Mouse (Mus musculus) frontal cortex, postnatal 36 days (tissue): ENCODE results near the gene Pomt2.

Experiments
- DNase-seq, 2 experiments: peaks; one replicate each; pipeline ENCODE4 v3.0.0; 2022; ENCODE audit warnings: low spot score in 2 of 2

Pomt2 gene

DNA sequence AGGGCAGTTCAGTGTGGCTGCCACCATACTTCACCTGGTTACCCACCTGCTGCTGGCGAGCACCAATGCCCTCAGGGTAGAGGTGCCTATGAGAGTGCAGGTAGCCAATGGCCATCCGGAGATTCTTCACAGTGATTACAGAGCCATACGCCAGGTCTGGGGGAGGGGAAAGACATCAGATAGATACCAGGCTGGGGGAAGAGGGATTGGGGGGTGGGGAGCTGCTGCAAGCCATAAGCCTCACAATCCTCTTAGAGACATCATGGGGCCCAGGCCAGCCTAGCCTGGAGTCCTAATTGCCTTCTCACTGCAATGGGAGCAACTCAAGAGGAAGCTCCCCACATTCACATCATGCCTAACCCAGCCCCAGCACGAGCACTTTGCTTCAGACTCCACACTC, 20.5 kb downstream of the Pomt2 start:
- DNase-seq: no peak

- DNase-seq: no peak
Observed at GRCm38 (mm10) chr12:87121918-87122589, 25.7 kb downstream of the Pomt2 start.

DNA sequence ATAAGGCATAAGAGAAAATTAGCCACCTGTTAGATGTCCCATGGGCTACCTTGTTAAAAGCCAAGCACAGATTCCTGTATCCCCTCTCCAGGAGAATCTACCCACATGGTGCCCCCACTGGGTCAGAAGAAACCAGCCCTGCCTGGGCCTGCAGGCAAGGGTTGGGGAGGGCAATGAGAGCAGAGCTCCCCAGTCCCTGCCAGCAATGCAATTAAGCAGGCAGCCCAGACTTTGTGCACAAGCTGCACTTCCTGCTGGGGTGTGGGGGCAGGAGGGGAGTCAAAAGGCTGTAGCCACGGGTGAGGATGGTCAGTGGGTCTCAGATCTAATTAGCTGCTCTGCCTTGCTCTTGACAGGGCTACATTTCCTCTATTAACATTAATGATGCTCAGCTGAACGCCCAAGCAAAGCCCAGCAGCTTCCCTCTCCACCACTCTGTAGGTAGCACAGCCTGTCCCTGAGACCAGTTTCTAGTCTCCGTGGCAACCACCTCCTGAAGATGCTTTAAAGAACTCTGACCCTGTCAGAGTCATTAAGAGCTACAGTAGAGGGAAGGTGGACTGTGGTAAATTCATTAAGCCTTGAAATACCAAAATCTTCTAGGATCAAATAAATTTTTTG, 40.3 kb downstream of the Pomt2 start:
- no peak for DNase-seq

DNA sequence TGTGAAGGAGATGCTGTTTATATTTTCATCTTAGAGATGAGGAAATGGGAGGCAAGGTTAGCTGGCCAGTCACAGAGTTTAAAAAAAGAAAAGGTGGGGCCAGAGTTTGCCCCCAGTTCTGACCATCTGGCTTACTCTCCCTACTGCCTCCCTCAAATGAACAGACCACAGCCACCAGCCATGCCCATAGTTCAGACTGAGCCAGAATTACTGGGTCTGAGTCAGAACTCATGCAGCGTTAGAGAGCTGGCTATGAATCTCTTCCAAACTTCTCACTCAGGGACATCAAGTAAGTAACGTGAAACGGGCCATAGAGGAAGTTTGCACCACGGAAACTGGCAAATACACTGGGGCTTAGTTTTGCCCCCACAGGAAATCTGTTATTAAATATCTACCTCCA, 43.0 kb downstream of the Pomt2 start:
- DNase-seq: no peak

DNA sequence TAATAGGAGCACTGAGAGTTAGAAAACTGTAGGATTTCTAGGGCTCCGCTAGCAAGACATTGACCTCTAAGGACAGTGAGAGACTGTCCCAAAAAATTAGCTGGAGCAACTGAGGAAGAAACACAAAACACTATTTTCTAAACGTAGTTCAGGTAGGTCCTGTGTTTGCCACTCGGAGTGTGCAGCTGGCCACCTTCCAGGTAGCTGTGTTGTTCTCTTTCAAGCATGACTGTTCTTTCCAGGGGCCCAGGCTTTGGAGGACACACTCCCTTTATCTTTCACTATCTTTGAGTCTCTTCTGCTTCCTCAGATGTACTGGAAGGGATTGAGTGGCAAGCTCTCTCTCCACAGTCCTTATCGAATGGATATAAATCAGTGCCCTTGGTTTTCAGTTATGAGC, 44.3 kb downstream of the Pomt2 start:
- DNase-seq: no peak

- no peak for DNase-seq
Observed at GRCm38 (mm10) chr12:87102165-87102631, 45.6 kb downstream of the Pomt2 start, which contains the start of gene Ngb. Gene Ngb (minus strand): TSS chr12:87102539.

GRCm38 (mm10) chr12:87100331-87100730, 47.4 kb downstream of the Pomt2 start:
- no peak for DNase-seq

DNA sequence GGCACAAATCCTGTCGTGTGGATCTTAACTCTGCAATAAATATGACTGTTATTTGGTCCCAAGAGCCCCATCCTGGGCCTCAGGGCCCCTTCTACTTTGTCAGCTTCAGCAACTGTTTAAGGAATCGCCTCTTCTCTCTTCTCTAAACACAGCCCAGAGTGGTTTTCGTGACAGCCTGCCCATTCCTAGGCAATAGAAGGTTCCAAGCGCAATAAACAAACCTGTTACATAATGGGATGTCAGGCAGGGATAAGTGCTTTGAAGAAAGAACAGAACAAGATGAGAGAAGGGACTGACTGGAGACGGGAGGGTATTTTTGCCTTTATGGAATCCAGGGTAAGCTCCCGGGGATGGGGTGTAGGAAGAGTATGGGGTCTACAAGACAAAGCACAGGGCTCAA, 54.1 kb downstream of the Pomt2 start:
- DNase-seq: peak in 1 of 2 experiments; percentile 15

DNA sequence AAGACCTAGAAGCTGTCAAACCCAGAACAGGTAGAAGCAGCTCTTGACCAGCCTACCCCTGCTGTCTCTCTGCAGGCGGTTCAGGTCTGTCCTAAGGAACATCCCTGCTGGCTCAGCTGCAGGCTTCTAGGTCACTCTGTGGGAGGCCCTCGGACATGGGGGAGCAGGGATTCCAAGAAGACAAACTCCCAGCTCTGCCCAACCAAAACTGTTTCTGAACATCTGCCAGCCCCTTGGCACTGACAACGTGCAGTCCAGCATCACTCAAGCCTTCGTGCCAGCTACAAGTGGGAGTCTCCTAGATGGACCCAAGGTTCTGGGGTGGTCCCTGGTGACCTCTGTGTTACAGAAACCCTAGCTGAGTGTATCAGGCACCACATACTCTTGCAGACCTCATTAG, 54.5 kb downstream of the Pomt2 start:
- peak in 1 of 2 experiments; percentile 16 for DNase-seq

DNA sequence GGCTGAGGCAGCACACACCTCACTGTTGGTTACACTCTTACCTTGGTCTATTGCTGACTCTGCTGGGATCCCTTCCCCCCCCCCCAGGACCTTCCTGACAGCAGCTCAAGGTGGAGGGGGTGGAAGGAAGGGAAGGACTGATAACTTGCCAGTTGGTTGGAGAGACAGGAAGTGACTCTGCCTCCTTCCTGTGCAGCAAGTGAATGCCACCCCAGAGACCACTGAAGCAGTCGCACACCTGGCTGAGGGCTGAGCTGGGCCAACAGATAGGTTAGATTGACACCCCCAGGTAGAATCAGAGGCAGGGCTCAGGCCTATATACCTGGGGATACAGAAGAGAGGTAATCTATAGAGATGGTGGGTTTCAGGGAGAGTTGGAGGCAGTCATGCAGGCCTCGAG, 55.9 kb downstream of the Pomt2 start:
- no peak for DNase-seq

- no peak for DNase-seq
Observed at GRCm38 (mm10) chr12:87089701-87090100, 58.1 kb downstream of the Pomt2 start.

- DNase-seq: no peak
Observed at GRCm38 (mm10) chr12:87089255-87089654, 58.5 kb downstream of the Pomt2 start.

DNA sequence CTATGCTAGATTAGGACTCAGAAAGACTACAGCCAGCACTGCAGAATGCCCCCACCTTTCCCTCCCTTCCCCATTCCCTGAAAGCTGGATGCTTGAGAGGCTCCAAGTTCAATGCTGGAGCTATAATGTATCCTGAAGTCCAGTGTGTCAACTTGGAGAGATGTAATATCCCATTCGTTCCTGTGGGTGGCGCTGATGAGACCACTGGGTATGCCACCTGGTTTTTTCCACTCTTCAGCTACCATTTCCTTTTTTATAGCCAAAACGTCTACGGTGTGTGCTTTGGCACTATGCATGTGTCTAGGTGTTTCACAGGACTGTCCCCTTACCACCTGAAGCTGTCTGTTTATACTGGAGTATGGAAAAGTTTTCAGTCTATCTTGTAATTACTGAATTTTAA, 59.4 kb downstream of the Pomt2 start:
- peak in 1 of 2 experiments; percentile 38 for DNase-seq

GRCm38 (mm10) chr12:87087236-87087635, 60.5 kb downstream of the Pomt2 start:
- DNase-seq: no peak

DNA sequence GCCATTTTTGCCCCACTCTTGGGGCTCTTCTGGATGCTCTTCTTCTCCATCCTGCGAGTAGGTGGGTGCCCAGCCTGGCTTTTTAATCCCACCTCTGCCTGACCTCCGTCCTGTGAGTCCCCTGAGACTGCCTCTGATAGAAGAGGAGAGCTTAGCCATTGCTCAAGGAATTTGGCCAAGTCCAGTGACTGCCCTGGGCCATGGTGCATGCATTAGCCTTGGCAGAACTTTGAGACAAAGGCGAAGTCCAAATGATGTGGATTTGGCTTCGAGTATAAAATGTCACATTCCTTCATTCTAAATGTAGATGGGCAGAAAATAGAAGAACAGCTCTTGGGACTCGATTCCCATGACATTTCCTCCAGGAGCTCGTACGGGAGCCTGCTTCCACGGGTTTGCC, 65.0 kb downstream of the Pomt2 start:
- DNase-seq: no peak

GRCm38 (mm10) chr12:87076610-87077009, 71.2 kb downstream of the Pomt2 start:
- no peak for DNase-seq

- no peak for DNase-seq
Observed at GRCm38 (mm10) chr12:87070520-87070919, 77.2 kb downstream of the Pomt2 start.

- no peak for DNase-seq
Observed at GRCm38 (mm10) chr12:87066429-87066828, 81.3 kb downstream of the Pomt2 start.

- no peak for DNase-seq
Observed at GRCm38 (mm10) chr12:87065446-87065845, 82.3 kb downstream of the Pomt2 start.

GRCm38 (mm10) chr12:87057066-87057465, 90.7 kb downstream of the Pomt2 start:
- DNase-seq: no peak
